Mouse (Mus musculus) spleen, adult 10 weeks (tissue): ENCODE results near the gene Iars. TPM values are rescaled to one million over a fixed set of nuclear protein-coding genes. Genes with fewer than 3 reads are reported as not detected.

Experiments
- polyA plus RNA-seq: library from polyadenylated mRNA; stranded (reverse); fragments of 350-450 nt; fragmentation: Illumina TruSeq; extraction: RNeasy Lipid Tissue Mini Kit (QIAGEN cat#74804); gene quantifications from one replicate; pipeline ENCODE4 v1.2.3, GENCODE M21; 2015; ENCODE audit warnings: low replicate concordance; ENCODE audit not compliant: insufficient read depth

Iars gene
- 50.3 TPM for polyA plus RNA-seq

DNA sequence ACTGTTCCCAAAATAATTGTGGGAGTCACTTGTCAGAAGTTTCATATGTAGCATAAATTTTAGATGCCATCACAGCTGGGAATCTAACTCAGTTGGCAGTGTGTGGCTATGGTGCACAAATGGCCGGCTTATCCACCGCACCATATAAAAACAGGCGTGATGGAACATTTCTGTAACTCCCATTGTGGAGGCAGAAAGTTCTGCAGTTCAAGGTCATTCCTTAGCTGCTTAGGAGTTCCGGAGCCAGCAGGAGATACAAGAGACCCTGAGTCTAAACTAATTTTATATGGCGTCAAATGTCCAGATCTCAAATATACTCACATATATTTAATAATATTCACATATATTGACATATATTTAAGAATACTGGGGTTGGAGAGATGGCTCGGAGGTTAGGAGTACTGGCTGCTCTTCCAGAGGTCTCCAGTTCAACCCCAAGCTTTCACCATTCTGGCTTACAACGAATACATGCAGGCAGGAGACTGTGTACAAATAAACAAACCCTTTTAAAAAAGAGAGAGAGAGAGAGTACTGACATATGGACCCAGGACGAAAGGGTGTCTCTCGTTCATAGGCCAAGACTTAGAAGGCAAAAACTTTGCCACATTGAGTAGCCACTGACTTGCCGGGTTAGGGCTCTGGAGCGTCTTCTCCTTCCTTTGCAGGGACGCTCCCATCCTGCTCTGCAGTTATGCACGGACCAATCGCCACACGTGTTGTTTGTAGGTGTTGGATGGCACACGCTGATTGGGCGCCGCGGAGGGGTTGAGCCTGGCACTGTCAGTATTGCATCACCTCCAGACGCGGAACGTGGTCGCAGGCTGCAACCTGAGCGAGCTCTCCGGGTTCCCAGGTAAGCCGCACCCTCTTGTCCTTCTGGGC is at the start of gene Iars:
Iars (plus strand) TSS at position 750 of the 882 bp plus-strand sequence.

DNA sequence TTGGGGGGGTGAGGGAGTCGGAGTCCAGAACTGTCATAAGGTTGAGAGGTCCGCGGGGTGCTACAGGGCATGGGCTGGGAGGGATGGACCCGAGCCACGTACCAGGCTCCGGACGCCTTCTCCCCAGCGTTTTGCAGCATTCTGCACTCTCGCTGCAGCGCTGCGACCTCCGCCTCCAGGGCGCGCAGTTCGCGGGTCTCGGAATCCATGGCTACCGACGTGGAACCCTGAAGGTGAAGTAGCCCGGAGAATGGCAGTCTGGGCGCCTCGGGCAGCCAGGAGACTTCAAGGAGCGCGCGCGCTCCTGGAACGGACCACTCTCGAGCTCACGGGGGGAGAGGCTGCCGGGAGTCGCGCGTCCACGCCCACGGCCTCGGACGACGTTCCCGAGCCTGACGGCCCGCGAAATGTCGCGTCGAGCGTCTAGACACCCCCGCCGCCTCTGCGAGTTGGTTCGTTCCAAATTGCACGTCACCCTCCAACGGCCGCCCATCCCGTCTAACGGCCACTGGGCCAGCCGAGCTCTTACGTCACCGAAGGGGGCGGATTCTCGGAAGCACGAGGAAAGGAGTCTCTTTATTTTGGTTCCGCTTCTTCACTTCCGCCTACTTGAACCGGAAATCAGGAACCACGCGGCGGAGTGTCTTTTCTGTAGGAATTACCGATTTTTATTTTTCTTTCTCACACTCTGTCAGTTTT is 29.3 kb upstream of the Iars start, which contains the start of the genes Cenpp and Nol8:
Cenpp (minus strand) TSS at position 305 of the 699 bp plus-strand sequence.
Nol8 (plus strand) TSS at position 598 of the 699 bp plus-strand sequence.

Other genes with a start within 250 kb of the Iars start
- gene Tes3-ps, start 188.8 kb upstream of the Iars start, polyA plus RNA-seq: 0.10 TPM
- 3.1 TPM for gene Ecm2, start 177.3 kb upstream of the Iars start, polyA plus RNA-seq
- gene Aspn, start 137.7 kb upstream of the Iars start, polyA plus RNA-seq: 3.8 TPM
- gene Omd, start 99.6 kb upstream of the Iars start, polyA plus RNA-seq: 0.79 TPM
- 15.2 TPM for gene Ogn, start 74.1 kb upstream of the Iars start, polyA plus RNA-seq
- 3.5 TPM for gene Cenpp, start 29.3 kb upstream of the Iars start, polyA plus RNA-seq
- 47.7 TPM for gene Nol8, start 29.0 kb upstream of the Iars start, polyA plus RNA-seq
- gene Gm30302, start 116.9 kb downstream of the Iars start, polyA plus RNA-seq: not detected